Mouse (Mus musculus) heart, postnatal 0 days (tissue): ENCODE measurements at regions not wholly inside any gene's neighbourhood (a gene's known extent, or its start where the extent isn't known, plus 50 kb on each side); places are given as distances from the start of the nearest gene placed in this dataset.
"Not testable (repeated sequence)": the region's sequence is repeated elsewhere in the genome, so short reads cannot be mapped to it uniquely, and the experiment has no call there.

Experiments used
- ATAC-seq: fragments of 200-750 bp; cut with Nextera tagmentation; 2 replicates; pipeline ENCODE4 v1.8.0; 2017; ENCODE audit warnings: low read depth, moderate number of reproducible peaks, moderate library complexity; ENCODE audit not compliant: insufficient read depth
- DNase-seq: peaks from one replicate; pipeline ENCODE4 v3.0.0-alpha.2; 2016; ENCODE audit warnings: low spot score
- H3K27ac ChIP-seq: fragments of 300-500 bp; sonication (generic); 2 replicates; pipeline ENCODE4 v1.5.1; 2014; ENCODE audit warnings: low read depth, mild to moderate bottlenecking
- H3K27me3 ChIP-seq: fragments of 300-500 bp; sonication (generic); 2 replicates; pipeline ENCODE4 v1.6.1; 2014; ENCODE audit warnings: low read length, mixed read lengths; ENCODE audit not compliant: control insufficient read depth, insufficient read depth
- H3K36me3 ChIP-seq: fragments of 300-500 bp; sonication (generic); replicated peaks from 2 replicates; pipeline ENCODE4 v1.6.1; 2014; ENCODE audit warnings: low read length, mixed read lengths; ENCODE audit not compliant: control insufficient read depth, insufficient read depth
- H3K4me1 ChIP-seq: fragments of 300-500 bp; sonication (generic); 2 replicates; pipeline ENCODE4 v1.6.1; 2014; ENCODE audit warnings: antibody characterized with exemption; ENCODE audit not compliant: control insufficient read depth, insufficient read depth
- H3K4me2 ChIP-seq: fragments of 300-500 bp; sonication (generic); 2 replicates; pipeline ENCODE4 v1.6.1; 2014; ENCODE audit warnings: low read depth, mild to moderate bottlenecking, low read length, moderate library complexity
- H3K4me3 ChIP-seq: fragments of 300-500 bp; sonication (generic); 2 replicates; pipeline ENCODE4 v1.5.1; 2014; ENCODE audit warnings: low read depth, low read length
- H3K9ac ChIP-seq: fragments of 300-500 bp; sonication (generic); replicated peaks from 2 replicates; pipeline ENCODE4 v1.6.1; 2014; ENCODE audit warnings: low read depth, low read length, mixed read lengths
- H3K9me3 ChIP-seq: fragments of 300-500 bp; sonication (generic); replicated peaks from 2 replicates; pipeline ENCODE4 v1.6.1; 2016; ENCODE audit warnings: low read length; ENCODE audit not compliant: control insufficient read depth
- CTCF ChIP-seq: IDR thresholded peaks from 2 replicates; pipeline ENCODE4 v1.5.1; 2016; ENCODE audit warnings: antibody characterized with exemption, control low read depth, low read depth
- EP300 ChIP-seq: IDR thresholded peaks from 2 replicates; pipeline ENCODE4 v1.6.1; 2016; ENCODE audit warnings: antibody characterized with exemption, low read depth
- WGBS: fragments of 180-500 bp; shearing (Covaris S2); extraction: QIAGEN DNeasy Blood & Tissue Kit; methylation state at CpG from one replicate; pipeline ENCODE4 v1.1.7; 2014; 5-methylcytosine and 5-hydroxymethylcytosine counted together

DNA sequence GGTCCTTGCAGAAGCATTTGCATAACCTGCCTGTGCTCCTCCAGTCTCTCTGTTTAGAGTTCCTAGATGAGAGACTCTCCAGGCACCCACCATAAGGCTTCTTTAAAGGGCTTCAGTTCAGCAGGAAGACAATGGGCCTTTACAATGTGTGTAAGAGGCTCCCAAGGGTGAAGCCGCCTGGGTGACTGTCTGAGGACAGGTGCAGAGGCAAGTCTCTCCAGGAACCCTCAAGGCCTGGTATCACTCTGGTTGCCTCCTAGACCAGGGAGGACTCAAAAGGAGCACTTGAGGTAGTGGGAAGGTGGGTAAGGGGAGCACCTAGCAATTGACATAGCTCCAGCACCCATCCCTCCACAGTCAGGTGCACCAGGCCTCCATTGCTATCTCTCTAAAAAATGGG, 55.8 kb upstream of the Irx2 start:
- Histone ChIP-seq H3K4me2 (no peak overlapping the region), H3K4me3 (no peak overlapping the region), H3K4me1 (no peaks in the 10 kb centered on the region), H3K27ac (no peak overlapping the region), H3K9me3 (no peaks in the 10 kb centered on the region), H3K36me3 (no peaks in the 10 kb centered on the region), H3K9ac (no peak overlapping the region), H3K27me3 (no peaks in the 10 kb centered on the region)
- no peak for TF ChIP-seq CTCF
- no peak for TF ChIP-seq EP300
- DNase-seq (no peak), ATAC-seq (no peak)
- 68% methylated on average over 1 of the region's 1 CpGs for WGBS

GRCm38 (mm10) chr13:72574126-72574525, 54.5 kb upstream of the Irx2 start:
- not testable (repeated sequence) for H3K4me1 ChIP-seq, DNase-seq, ATAC-seq, H3K36me3 ChIP-seq, H3K9me3 ChIP-seq, H3K4me3 ChIP-seq, H3K4me2 ChIP-seq, H3K9ac ChIP-seq, H3K27ac ChIP-seq, H3K27me3 ChIP-seq
- peak; percentile 5; the same call in 1 of the 2 replicates for TF ChIP-seq CTCF
- 60% methylated on average over 4 of the region's 4 CpGs for WGBS

- Histone ChIP-seq H3K4me3 (no peak overlapping the region), H3K9ac (no peak overlapping the region), H3K4me1 (no peaks in the 10 kb centered on the region), H3K4me2 (no peak overlapping the region), H3K27me3 (no peaks in the 10 kb centered on the region), H3K27ac (no peak overlapping the region), H3K9me3 (no peaks in the 10 kb centered on the region), H3K36me3 (no peaks in the 10 kb centered on the region)
- TF ChIP-seq CTCF, result no peak
- DNase-seq, result no peak
- 22% methylated on average over 6 of the region's 6 CpGs for WGBS
- no peak for ATAC-seq
Measured at GRCm38 (mm10) chr13:72576485-72576884, 52.1 kb upstream of the Irx2 start.

GRCm38 (mm10) chr13:72578416-72578815, 50.2 kb upstream of the Irx2 start:
- H3K4me2 ChIP-seq, result no peak overlapping the region
- DNase-seq (no peak), ATAC-seq (no peak)
- no peaks in the 10 kb centered on the region for H3K4me1 ChIP-seq
- TF ChIP-seq CTCF (no peak), EP300 (no peak)
- H3K27ac ChIP-seq, result no peak overlapping the region
- H3K9ac ChIP-seq, result no peak overlapping the region
- no peak overlapping the region for H3K4me3 ChIP-seq
- H3K27me3 ChIP-seq, result no peaks in the 10 kb centered on the region
- 73% methylated on average over 3 of the region's 3 CpGs for WGBS
- H3K36me3 ChIP-seq, result no peaks in the 10 kb centered on the region
- H3K9me3 ChIP-seq, result no peaks in the 10 kb centered on the region
